Mouse (Mus musculus) hindbrain, embryonic 16.5 days (tissue): Measurements from ENCODE around the gene Tmem222. TPM values are rescaled to one million over a fixed set of nuclear protein-coding genes. Genes with fewer than 3 reads are reported as not detected.
A peak's percentile ranks its signal among the peaks of the same experiment; 100 is the strongest.

Source experiments
- ATAC-seq: fragments of 200-750 bp; cut with Nextera tagmentation; 2 replicates; pipeline ENCODE4 v1.8.0; 2017; ENCODE audit warnings: moderate TSS enrichment, moderate library complexity
- H3K27ac ChIP-seq: fragments of 300-500 bp; sonication (generic); 2 replicates; pipeline ENCODE4 v1.5.1; 2014; ENCODE audit warnings: low read depth, mild to moderate bottlenecking, control low read depth, low read length, moderate library complexity
- H3K27me3 ChIP-seq: fragments of 300-500 bp; sonication (generic); replicated peaks from 2 replicates; pipeline ENCODE4 v1.6.1; 2014; ENCODE audit warnings: low read length; ENCODE audit not compliant: control insufficient read depth, insufficient read depth
- H3K36me3 ChIP-seq: fragments of 300-500 bp; sonication (generic); 2 replicates; pipeline ENCODE4 v1.6.1; 2014; ENCODE audit warnings: mild to moderate bottlenecking, low read length, moderate library complexity, mixed read lengths; ENCODE audit not compliant: control insufficient read depth, insufficient read depth
- H3K4me1 ChIP-seq: fragments of 300-500 bp; sonication (generic); 2 replicates; pipeline ENCODE4 v1.6.1; 2014; ENCODE audit warnings: low read depth, low read length; ENCODE audit not compliant: control insufficient read depth, insufficient read depth
- H3K4me2 ChIP-seq: fragments of 300-500 bp; sonication (generic); 2 replicates; pipeline ENCODE4 v1.6.1; 2014; ENCODE audit warnings: mild to moderate bottlenecking, low read length, control low read depth, moderate library complexity
- H3K4me3 ChIP-seq: fragments of 300-500 bp; sonication (generic); 2 replicates; pipeline ENCODE4 v1.5.1; 2014; ENCODE audit warnings: mild to moderate bottlenecking, low read length, control low read depth, moderate library complexity
- H3K9ac ChIP-seq: fragments of 300-500 bp; sonication (generic); 2 replicates; pipeline ENCODE4 v1.6.1; 2014; ENCODE audit warnings: low read depth, mild to moderate bottlenecking, control low read depth, low read length, moderate library complexity
- H3K9me3 ChIP-seq: fragments of 300-500 bp; sonication (generic); 2 replicates; pipeline ENCODE4 v1.6.1; 2014; ENCODE audit warnings: mild to moderate bottlenecking, low read length, moderate library complexity; ENCODE audit not compliant: control insufficient read depth
- WGBS: fragments of 180-500 bp; shearing (Covaris S2); extraction: QIAGEN DNeasy Blood & Tissue Kit; methylation state at CpG from one replicate; pipeline ENCODE4 v1.1.7; 2014; 5-methylcytosine and 5-hydroxymethylcytosine counted together
- polyA plus RNA-seq: library from polyadenylated mRNA; unstranded; fragments of >200 nt; fragmentation: Nextera tagmentation; extraction: Ambion mirVana; gene quantifications from 2 replicates; pipeline ENCODE4 v1.2.1, GENCODE M21; 2015

Tmem222 gene
- polyA plus RNA-seq = 121 and 130 TPM in 2 replicates

DNA sequence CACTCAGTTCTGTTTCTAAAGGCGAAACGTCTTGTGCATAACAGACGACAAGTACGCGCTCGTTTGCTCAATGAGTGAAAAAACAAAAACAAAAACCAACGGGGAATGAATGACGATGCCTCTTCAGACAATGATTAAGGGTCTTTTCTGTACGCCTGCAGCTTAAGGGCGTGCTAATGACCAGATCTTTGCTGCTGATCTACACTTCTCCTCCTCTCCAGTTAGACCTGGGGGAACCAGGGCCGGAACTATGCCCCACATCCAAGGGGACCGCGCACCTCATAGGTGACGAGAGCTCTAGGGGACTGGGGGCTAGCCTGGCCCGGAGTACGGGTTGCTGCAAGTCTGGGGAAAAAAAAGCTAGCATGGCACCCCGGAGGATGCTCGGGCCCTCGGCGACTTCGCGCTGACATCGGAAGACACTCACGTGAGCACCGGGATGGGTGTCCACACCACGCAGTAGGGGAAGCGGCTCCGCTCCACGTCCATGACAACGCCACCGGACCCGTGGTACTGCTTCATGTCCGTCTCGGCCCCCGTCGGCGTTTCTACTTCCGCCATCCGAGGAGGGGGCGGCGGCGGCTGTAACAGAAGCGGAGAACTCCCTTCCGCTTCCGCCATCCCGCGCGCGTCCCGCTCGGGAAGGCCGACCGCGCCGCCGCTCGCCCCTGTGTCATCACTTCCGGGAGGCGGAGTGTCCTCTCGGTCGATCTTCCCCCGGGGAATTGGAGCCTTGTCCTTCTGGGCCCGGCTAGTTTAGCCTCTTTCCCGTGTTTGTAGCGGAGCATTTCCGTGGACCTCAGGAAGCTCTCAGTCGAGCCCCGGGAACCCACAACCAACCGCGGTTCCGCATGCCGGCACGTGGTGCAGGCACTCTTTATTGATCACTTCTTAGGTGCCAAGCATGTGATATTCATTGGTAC lies at the start of gene Tmem222:
TSS of gene Tmem222 (minus strand) at position 689 of the 923 bp plus-strand sequence.
- under 1% methylated on average over 72 of the region's 73 CpGs for WGBS
- H3K27me3 ChIP-seq = no peaks in the 10 kb centered on the region
- peak within 1 kb of the TSS; percentile 64 for H3K4me2 ChIP-seq
- H3K9me3 ChIP-seq = no peaks in the 10 kb centered on the region
- peak within 1 kb of the TSS; percentile 94 for H3K27ac ChIP-seq
- H3K4me1 ChIP-seq = peaks cover 18% of the 10 kb centered on the region
- H3K9ac ChIP-seq = peak within 1 kb of the TSS; percentile 88
- no peaks in the 10 kb centered on the region for H3K36me3 ChIP-seq
- peak within 1 kb of the TSS; percentile 87 for H3K4me3 ChIP-seq
- peak; percentile 94 for ATAC-seq

DNA sequence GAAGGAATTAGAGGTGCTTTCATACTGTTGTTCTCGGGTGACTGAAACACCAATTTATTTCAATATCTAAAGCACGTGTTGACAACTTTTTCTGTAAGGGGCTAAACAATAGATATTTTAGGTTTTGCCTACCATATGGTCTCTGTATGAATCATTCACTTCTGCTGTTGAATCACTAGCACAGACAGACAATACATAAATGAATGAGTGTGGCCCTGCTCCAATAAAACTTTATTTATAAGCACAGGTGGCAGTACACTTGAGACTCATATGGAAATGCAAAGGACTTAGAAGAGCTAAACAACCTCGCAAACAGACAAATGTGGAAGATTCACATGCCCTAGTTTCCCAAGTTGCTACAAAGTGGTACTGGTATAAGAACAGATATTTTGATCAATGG lies 42.1 kb upstream of the Tmem222 start:
- no peak for ATAC-seq
- 90% methylated on average over 3 of the region's 3 CpGs for WGBS
- H3K4me3 ChIP-seq = no peak overlapping the region
- H3K36me3 ChIP-seq = 0 out of 2 replicates have a peak, but pooled peaks cover 2% of the 10 kb centered on the region
- no peak overlapping the region for H3K27ac ChIP-seq
- H3K4me1 ChIP-seq = no peaks in the 10 kb centered on the region
- no peaks in the 10 kb centered on the region for H3K9me3 ChIP-seq
- no peak overlapping the region for H3K9ac ChIP-seq
- H3K4me2 ChIP-seq = no peak overlapping the region
- no peaks in the 10 kb centered on the region for H3K27me3 ChIP-seq

DNA sequence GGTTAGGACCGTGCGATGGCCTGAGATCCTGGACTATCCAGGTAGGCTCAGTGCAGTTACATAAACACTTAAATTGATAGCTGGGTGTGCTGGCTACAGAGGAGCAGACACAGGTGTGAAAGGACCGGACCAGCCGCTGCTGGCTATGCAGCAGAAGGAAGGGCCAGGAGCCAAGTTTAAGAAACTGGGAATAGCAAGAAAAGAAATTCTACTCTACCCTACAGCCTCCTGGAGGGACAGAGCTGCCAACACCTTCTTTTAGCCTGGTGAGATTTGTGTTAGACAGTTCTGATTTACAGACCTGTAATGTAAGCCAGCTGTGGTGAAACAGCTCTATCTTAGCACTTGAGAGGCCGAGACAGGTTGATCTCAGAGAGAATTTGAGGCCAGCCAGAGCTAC lies 38.4 kb upstream of the Tmem222 start:
- Histone ChIP-seq H3K36me3 (no peaks in the 10 kb centered on the region), H3K4me2 (no peak overlapping the region), H3K27me3 (no peaks in the 10 kb centered on the region), H3K4me3 (no peak overlapping the region), H3K27ac (no peak overlapping the region), H3K9me3 (no peaks in the 10 kb centered on the region), H3K9ac (no peak overlapping the region), H3K4me1 (no peaks in the 10 kb centered on the region)
- no peak for ATAC-seq
- 88% methylated on average over 5 of the region's 5 CpGs for WGBS

DNA sequence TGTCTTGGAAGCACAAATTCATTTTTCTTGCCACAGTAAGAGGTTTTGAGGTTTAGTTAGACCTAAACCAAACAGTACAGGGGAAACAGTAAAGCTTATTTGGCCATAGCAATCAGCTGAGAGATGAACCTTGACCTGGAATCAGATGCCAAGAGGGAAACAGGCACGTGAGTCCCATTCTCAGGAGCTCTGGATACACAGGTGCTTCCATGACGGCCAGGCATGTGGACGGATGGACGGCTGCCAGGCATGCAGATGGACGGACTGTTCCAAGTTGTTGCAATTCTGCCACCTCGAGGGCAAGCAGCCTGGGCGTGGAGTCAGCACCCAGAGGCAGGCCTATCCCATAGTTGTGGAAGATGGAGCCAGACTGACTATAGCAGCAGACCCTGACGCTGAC lies 37.3 kb upstream of the Tmem222 start:
- Histone ChIP-seq H3K27me3 (no peaks in the 10 kb centered on the region), H3K9me3 (no peaks in the 10 kb centered on the region), H3K36me3 (no peaks in the 10 kb centered on the region), H3K4me1 (no peaks in the 10 kb centered on the region), H3K27ac (no peak overlapping the region), H3K4me2 (no peak overlapping the region), H3K4me3 (no peak overlapping the region), H3K9ac (no peak overlapping the region)
- 68% methylated on average over 8 of the region's 8 CpGs for WGBS
- no peak for ATAC-seq

DNA sequence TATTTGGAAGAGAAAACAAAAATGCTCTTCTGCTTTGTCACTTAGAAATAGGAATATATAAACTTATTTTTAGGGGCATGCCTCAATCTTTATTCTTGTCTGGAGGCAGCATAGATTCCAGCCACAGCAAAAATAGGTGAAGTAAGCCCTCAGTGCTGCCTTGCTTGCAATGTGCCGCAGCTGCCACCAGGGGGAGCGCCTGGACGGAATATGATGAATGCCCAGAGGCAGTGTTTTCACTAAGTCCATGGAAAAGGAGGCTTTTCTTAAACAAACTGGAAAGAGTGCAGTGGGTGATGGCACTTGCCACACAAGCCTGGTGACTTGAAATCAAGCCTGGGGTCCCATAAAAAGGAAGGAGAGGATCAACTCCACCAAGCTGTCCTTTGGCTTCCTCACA lies 32.4 kb upstream of the Tmem222 start:
- Histone ChIP-seq H3K27ac (no peak overlapping the region), H3K4me1 (no peaks in the 10 kb centered on the region), H3K27me3 (no peaks in the 10 kb centered on the region), H3K4me2 (no peak overlapping the region), H3K9me3 (no peaks in the 10 kb centered on the region), H3K4me3 (no peak overlapping the region), H3K36me3 (no peaks in the 10 kb centered on the region), H3K9ac (no peak overlapping the region)
- no peak for ATAC-seq
- WGBS = 0% methylated on average over 3 of the region's 3 CpGs

DNA sequence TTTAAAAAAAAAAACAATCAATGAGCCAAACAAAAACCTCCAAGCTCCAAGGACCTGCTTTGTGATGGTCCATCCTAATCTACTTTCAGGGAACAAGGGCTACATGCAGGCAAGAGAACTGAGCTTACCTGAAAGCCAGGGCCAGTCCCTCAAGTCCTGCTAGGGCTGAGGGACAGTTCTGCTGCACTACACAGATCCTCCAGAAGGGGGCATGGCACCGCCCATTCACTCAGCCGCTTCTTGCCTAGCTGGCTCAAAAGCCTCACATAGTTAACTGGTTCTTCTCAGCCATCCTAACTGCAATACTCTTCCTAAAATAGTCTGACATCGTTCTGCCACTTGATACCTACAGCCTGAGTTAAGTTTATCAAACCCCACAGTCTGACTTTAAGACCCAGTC lies 29.7 kb upstream of the Tmem222 start:
- H3K27me3 ChIP-seq = no peaks in the 10 kb centered on the region
- no peaks in the 10 kb centered on the region for H3K4me1 ChIP-seq
- no peak overlapping the region for H3K27ac ChIP-seq
- no peak overlapping the region for H3K4me3 ChIP-seq
- WGBS = 39% methylated on average over 3 of the region's 3 CpGs
- no peak for ATAC-seq
- no peaks in the 10 kb centered on the region for H3K36me3 ChIP-seq
- H3K9me3 ChIP-seq = no peaks in the 10 kb centered on the region
- no peak overlapping the region for H3K4me2 ChIP-seq
- H3K9ac ChIP-seq = no peak overlapping the region

DNA sequence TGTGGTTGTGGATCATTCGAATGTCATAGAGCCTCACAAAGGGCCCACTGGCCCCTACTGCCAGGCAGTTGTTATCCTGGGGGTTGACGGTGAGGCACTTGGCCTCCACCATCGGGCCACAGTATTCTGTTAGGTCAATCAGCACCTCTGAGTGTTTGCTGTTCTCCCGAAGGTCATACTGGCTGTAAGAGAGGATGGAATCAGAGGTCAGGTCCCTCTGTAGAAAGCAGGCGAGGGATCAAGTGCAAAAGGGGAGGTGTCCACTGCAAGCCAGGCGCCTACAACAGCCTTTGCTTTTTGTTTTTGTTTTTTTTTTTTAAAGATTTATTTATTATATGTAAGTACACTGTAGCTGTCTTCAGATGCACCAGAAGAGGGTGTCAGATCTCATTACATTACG lies 28.2 kb upstream of the Tmem222 start:
- Histone ChIP-seq H3K4me3 (no peak overlapping the region), H3K9me3 (no peaks in the 10 kb centered on the region), H3K36me3 (no peaks in the 10 kb centered on the region), H3K4me1 (no peaks in the 10 kb centered on the region), H3K9ac (no peak overlapping the region), H3K4me2 (no peak overlapping the region), H3K27me3 (no peaks in the 10 kb centered on the region), H3K27ac (no peak overlapping the region)
- ATAC-seq = no peak
- WGBS = 95% methylated on average over 7 of the region's 7 CpGs

DNA sequence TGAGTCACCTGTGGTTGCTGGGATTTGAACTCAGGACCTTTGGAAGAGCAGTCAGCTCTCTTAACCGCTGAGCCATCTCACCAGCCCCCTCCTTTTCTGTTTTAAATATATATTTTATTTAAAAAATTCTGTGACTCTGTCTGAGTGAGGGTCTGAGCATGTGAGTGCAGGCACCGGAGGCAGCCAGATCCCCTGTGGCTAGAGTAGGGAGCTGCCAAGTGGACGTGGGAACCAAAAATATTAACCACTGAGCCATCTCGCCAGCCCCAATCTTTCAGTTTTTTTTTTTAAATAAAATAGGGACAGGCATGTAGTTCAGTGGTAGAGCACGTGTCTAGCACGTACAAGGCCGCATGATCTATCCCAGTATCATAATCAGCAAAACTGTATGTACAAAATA lies 27.2 kb upstream of the Tmem222 start:
- H3K9me3 ChIP-seq = no peaks in the 10 kb centered on the region
- no peak overlapping the region for H3K9ac ChIP-seq
- peaks cover 2% of the 10 kb centered on the region; the same call in 1 of the 2 replicates for H3K4me1 ChIP-seq
- H3K36me3 ChIP-seq = no peaks in the 10 kb centered on the region
- 90% methylated on average over 7 of the region's 7 CpGs for WGBS
- no peak overlapping the region for H3K4me3 ChIP-seq
- no peaks in the 10 kb centered on the region for H3K27me3 ChIP-seq
- ATAC-seq = no peak
- no peak overlapping the region for H3K4me2 ChIP-seq
- no peak overlapping the region for H3K27ac ChIP-seq

DNA sequence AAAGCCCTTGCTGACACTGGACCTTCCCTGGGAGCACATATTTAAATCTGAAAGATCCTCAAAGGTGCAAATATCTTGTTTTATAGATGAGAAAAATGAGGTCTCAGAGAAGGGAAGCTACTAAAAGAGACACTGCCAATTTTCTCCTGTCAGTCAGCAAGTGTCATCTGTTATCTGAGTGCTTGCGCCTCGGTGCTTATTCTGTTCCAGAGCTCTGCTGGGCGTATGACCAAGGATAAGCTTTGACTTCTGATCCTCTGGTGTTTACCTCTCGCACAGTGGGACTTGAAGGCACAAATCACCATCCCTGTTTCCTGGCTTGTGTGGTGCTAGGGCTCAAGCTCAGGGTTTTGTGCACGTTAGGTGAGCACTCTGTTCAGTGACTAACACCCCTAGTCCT lies 25.1 kb upstream of the Tmem222 start:
- WGBS = 87% methylated on average over 5 of the region's 5 CpGs
- no peak overlapping the region for H3K9ac ChIP-seq
- peaks cover 23% of the 10 kb centered on the region for H3K4me1 ChIP-seq
- H3K36me3 ChIP-seq = no peaks in the 10 kb centered on the region
- no peak overlapping the region for H3K4me3 ChIP-seq
- no peak overlapping the region for H3K27ac ChIP-seq
- H3K27me3 ChIP-seq = no peaks in the 10 kb centered on the region
- ATAC-seq = no peak
- no peaks in the 10 kb centered on the region for H3K9me3 ChIP-seq
- no peak overlapping the region for H3K4me2 ChIP-seq
